Mouse (Mus musculus) erythroblast, embryonic 14.5 days (primary cell): ENCODE measurements around the gene Serbp1.

ENCODE experiments used
- GATA1 ChIP-seq: IDR thresholded peaks from 2 replicates; pipeline ENCODE4 v1.6.1; 2012; ENCODE audit warnings: low read length, inconsistent platforms, mixed read lengths
- TAL1 ChIP-seq: IDR thresholded peaks from 3 replicates; pipeline ENCODE4 v1.6.1; 2012; ENCODE audit warnings: low read length, inconsistent platforms, mixed read lengths

DNA sequence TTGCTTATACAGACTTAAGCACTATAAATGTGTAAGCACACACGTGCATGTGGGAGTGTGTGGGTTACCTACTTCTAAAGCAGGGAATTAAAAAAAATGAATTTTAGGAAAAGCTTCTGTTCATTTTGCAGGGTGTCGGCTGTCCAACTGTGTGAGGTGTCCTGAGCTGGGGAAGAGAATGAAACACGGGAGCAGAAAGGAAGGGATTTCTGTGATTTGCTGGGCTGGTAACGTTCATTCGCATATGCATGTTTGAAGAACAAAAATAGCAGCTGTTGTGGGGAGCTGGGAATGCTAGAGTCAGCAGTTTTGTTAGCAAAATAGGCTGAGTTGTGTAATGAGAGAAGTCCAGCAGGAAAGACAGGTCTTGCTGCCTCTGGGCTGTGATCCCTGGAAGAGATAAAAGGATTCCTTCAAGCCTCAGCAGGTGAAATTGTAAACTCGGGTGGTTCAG lies 62.8 kb downstream of the Serbp1 start:
- no peak for TF ChIP-seq GATA1
- no peak for TF ChIP-seq TAL1
